Mouse (Mus musculus) lung, embryonic 16.5 days (tissue): Measurements from ENCODE around the gene Fam13a. TPM values are rescaled to one million over a fixed set of nuclear protein-coding genes. Genes with fewer than 3 reads are reported as not detected.

Experiments used
- ATAC-seq: fragments of 200-750 bp; cut with Nextera tagmentation; 2 replicates; pipeline ENCODE4 v1.8.0; 2017; ENCODE audit warnings: low read depth, mild to moderate bottlenecking, moderate library complexity
- H3K27ac ChIP-seq: fragments of 300-500 bp; sonication (generic); 2 replicates; pipeline ENCODE4 v1.5.1; 2014; ENCODE audit warnings: mild to moderate bottlenecking, control low read depth, low read length
- H3K27me3 ChIP-seq: fragments of 300-500 bp; sonication (generic); 2 replicates; pipeline ENCODE4 v1.6.1; 2014; ENCODE audit warnings: low read depth, low read length, mixed read lengths; ENCODE audit not compliant: control insufficient read depth, insufficient read depth
- H3K36me3 ChIP-seq: fragments of 300-500 bp; sonication (generic); 2 replicates; pipeline ENCODE4 v1.6.1; 2014; ENCODE audit warnings: low read length; ENCODE audit not compliant: control insufficient read depth, insufficient read depth
- H3K4me1 ChIP-seq: fragments of 300-500 bp; sonication (generic); replicated peaks from 2 replicates; pipeline ENCODE4 v1.6.1; 2014; ENCODE audit warnings: low read length, mixed read lengths; ENCODE audit not compliant: control insufficient read depth, insufficient read depth
- H3K4me2 ChIP-seq: fragments of 300-500 bp; sonication (generic); 2 replicates; pipeline ENCODE4 v1.6.1; 2014; ENCODE audit warnings: low read depth, low read length, control low read depth
- H3K4me3 ChIP-seq: fragments of 300-500 bp; sonication (generic); 2 replicates; pipeline ENCODE4 v1.5.1; 2014; ENCODE audit warnings: mild to moderate bottlenecking, low read length, control low read depth
- H3K9ac ChIP-seq: fragments of 300-500 bp; sonication (generic); 2 replicates; pipeline ENCODE4 v1.6.1; 2014; ENCODE audit warnings: low read length, control low read depth
- H3K9me3 ChIP-seq: fragments of 300-500 bp; sonication (generic); 2 replicates; pipeline ENCODE4 v1.6.1; 2016; ENCODE audit warnings: low read length; ENCODE audit not compliant: control insufficient read depth
- WGBS: fragments of 180-500 bp; shearing (Covaris S2); extraction: QIAGEN DNeasy Blood & Tissue Kit; methylation state at CpG from one replicate; pipeline ENCODE4 v1.1.7; 2014; 5-methylcytosine and 5-hydroxymethylcytosine counted together
- polyA plus RNA-seq: library from polyadenylated mRNA; unstranded; fragments of >200 nt; fragmentation: Nextera tagmentation; extraction: Ambion mirVana; gene quantifications from 2 replicates; pipeline ENCODE4 v1.2.1, GENCODE M21; 2015

The Fam13a gene
- polyA plus RNA-seq, 1 experiment from 2014 or later, result 27.3 TPM

- H3K4me3 ChIP-seq, result no peak overlapping the region
- no peaks in the 10 kb centered on the region; the same call in none of the 2 replicates for H3K36me3 ChIP-seq
- no peak overlapping the region for H3K9ac ChIP-seq
- no peak for ATAC-seq
- WGBS, result 81% methylated on average over 2 of the region's 2 CpGs
- no peaks in the 10 kb centered on the region for H3K27me3 ChIP-seq
- H3K4me2 ChIP-seq, result no peak overlapping the region
- H3K27ac ChIP-seq, result no peak overlapping the region
- no peaks in the 10 kb centered on the region; the same call in 1 of the 2 replicates for H3K4me1 ChIP-seq
- no peaks in the 10 kb centered on the region for H3K9me3 ChIP-seq
These were observed 63.8 kb downstream of the Fam13a start for GRCm38 (mm10) chr6:58960523-58960922.

- H3K9me3 ChIP-seq, result no peaks in the 10 kb centered on the region
- H3K27me3 ChIP-seq, result no peaks in the 10 kb centered on the region
- H3K36me3 ChIP-seq, result peaks cover 8% of the 10 kb centered on the region; the same call in 1 of the 2 replicates
- no peak overlapping the region for H3K4me3 ChIP-seq
- peak; percentile 93 for ATAC-seq
- H3K4me1 ChIP-seq, result no peaks in the 10 kb centered on the region
- H3K9ac ChIP-seq, result no peak overlapping the region
- H3K27ac ChIP-seq, result peak overlapping the region; percentile 72
- H3K4me2 ChIP-seq, result no peak overlapping the region
- WGBS, result 32% methylated on average over 2 of the region's 2 CpGs
These were observed 73.0 kb downstream of the Fam13a start for GRCm38 (mm10) chr6:58951128-58951992.

GRCm38 (mm10) chr6:58950410-58950809 lies 73.9 kb downstream of the Fam13a start:
- Histone ChIP-seq H3K27me3 (no peaks in the 10 kb centered on the region), H3K4me3 (no peak overlapping the region), H3K9ac (no peak overlapping the region), H3K36me3 (peaks cover 8% of the 10 kb centered on the region; the same call in 1 of the 2 replicates), H3K4me2 (no peak overlapping the region), H3K9me3 (no peaks in the 10 kb centered on the region), H3K4me1 (no peaks in the 10 kb centered on the region), H3K27ac (no peak overlapping the region)
- 98% methylated on average over 1 of the region's 1 CpGs for WGBS
- no peak for ATAC-seq

- H3K27ac ChIP-seq, result no peak overlapping the region
- no peak overlapping the region for H3K9ac ChIP-seq
- WGBS, result 73% methylated on average over 4 of the region's 4 CpGs
- H3K27me3 ChIP-seq, result no peaks in the 10 kb centered on the region
- no peaks in the 10 kb centered on the region for H3K9me3 ChIP-seq
- no peak overlapping the region for H3K4me2 ChIP-seq
- H3K36me3 ChIP-seq, result no peaks in the 10 kb centered on the region; the same call in 1 of the 2 replicates
- H3K4me1 ChIP-seq, result no peaks in the 10 kb centered on the region
- no peak overlapping the region for H3K4me3 ChIP-seq
- no peak for ATAC-seq
These were observed 77.5 kb downstream of the Fam13a start for GRCm38 (mm10) chr6:58946840-58947239.

GRCm38 (mm10) chr6:58946246-58946645 lies 78.1 kb downstream of the Fam13a start:
- Histone ChIP-seq H3K4me3 (no peak overlapping the region), H3K36me3 (no peaks in the 10 kb centered on the region; the same call in 1 of the 2 replicates), H3K9ac (no peak overlapping the region), H3K9me3 (no peaks in the 10 kb centered on the region), H3K27me3 (no peaks in the 10 kb centered on the region), H3K4me2 (no peak overlapping the region), H3K27ac (no peak overlapping the region), H3K4me1 (no peaks in the 10 kb centered on the region)
- ATAC-seq, result no peak
- 61% methylated on average over 2 of the region's 2 CpGs for WGBS

- Histone ChIP-seq H3K27ac (no peak overlapping the region), H3K36me3 (no peaks in the 10 kb centered on the region; the same call in 1 of the 2 replicates), H3K27me3 (no peaks in the 10 kb centered on the region), H3K9me3 (no peaks in the 10 kb centered on the region), H3K4me2 (no peak overlapping the region), H3K4me1 (no peaks in the 10 kb centered on the region), H3K9ac (no peak overlapping the region), H3K4me3 (no peak overlapping the region)
- ATAC-seq, result no peak
- WGBS, result 85% methylated on average over 3 of the region's 3 CpGs
These were observed 80.4 kb downstream of the Fam13a start for GRCm38 (mm10) chr6:58943958-58944357.

GRCm38 (mm10) chr6:58942276-58942675 lies 82.1 kb downstream of the Fam13a start:
- Histone ChIP-seq H3K27me3 (no peaks in the 10 kb centered on the region), H3K36me3 (peaks cover 2% of the 10 kb centered on the region), H3K4me1 (no peaks in the 10 kb centered on the region), H3K4me2 (no peak overlapping the region), H3K9me3 (no peaks in the 10 kb centered on the region), H3K27ac (no peak overlapping the region), H3K9ac (no peak overlapping the region), H3K4me3 (no peak overlapping the region)
- ATAC-seq, result no peak
- 83% methylated on average over 2 of the region's 2 CpGs for WGBS

- no peaks in the 10 kb centered on the region for H3K27me3 ChIP-seq
- peaks cover 2% of the 10 kb centered on the region; the same call in 1 of the 2 replicates for H3K36me3 ChIP-seq
- H3K4me1 ChIP-seq, result no peaks in the 10 kb centered on the region
These were observed 86.6 kb downstream of the Fam13a start for GRCm38 (mm10) chr6:58937726-58938125.

GRCm38 (mm10) chr6:58934144-58934543 lies 90.2 kb downstream of the Fam13a start:
- Histone ChIP-seq H3K4me1 (no peaks in the 10 kb centered on the region), H3K9me3 (no peaks in the 10 kb centered on the region), H3K27me3 (no peaks in the 10 kb centered on the region), H3K27ac (no peak overlapping the region), H3K4me2 (no peak overlapping the region), H3K4me3 (no peak overlapping the region), H3K9ac (no peak overlapping the region), H3K36me3 (peaks cover 2% of the 10 kb centered on the region; the same call in 1 of the 2 replicates)
- WGBS, result 76% methylated on average over 4 of the region's 4 CpGs
- ATAC-seq, result no peak

More at GRCm38 (mm10) chr6:58937726-58938125, 86.6 kb downstream of the Fam13a start:
- H3K9ac ChIP-seq, result no peak overlapping the region
- no peaks in the 10 kb centered on the region for H3K9me3 ChIP-seq
- H3K4me3 ChIP-seq, result no peak overlapping the region
- no peak overlapping the region for H3K27ac ChIP-seq
- no peak for ATAC-seq
- H3K4me2 ChIP-seq, result no peak overlapping the region
